Mouse (Mus musculus): ENCODE results near the gene Olfr55.
"Not testable (repeated sequence)": the region's sequence is repeated elsewhere in the genome, so short reads cannot be mapped to it uniquely, and the experiment has no call there.

Gene Olfr55

GRCm38 (mm10) chr17:33168147-33168546 lies at the start of gene Olfr55:
Olfr55 (plus strand) TSS chr17:33168447.
- DNase-seq (ENCODE audit: low spot score), result not testable (repeated sequence)

DNA sequence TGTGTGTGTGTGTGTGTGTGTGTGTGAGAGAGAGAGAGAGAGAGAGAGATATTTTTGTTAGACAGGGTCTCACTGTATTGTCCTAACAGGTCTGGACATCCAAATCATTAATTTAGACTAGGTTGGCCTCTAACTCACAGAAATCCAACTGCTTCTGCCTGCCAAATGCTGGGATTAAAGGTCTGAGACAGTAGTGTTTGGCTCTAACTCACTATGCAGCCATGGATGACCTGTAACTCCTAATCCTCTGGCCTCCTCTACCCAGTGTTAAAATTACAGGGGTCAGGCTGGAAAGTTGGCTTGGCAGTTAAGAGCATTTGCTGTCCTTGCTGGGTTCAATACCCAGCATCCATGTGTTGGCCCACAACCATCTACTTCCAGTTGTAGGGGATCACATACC lies 43.7 kb upstream of the Olfr55 start:
- DNase-seq (ENCODE audit: low spot score), result no peak

- no peak for DNase-seq (ENCODE audit: low spot score)
These were observed 42.0 kb upstream of the Olfr55 start for GRCm38 (mm10) chr17:33126257-33126656.

DNA sequence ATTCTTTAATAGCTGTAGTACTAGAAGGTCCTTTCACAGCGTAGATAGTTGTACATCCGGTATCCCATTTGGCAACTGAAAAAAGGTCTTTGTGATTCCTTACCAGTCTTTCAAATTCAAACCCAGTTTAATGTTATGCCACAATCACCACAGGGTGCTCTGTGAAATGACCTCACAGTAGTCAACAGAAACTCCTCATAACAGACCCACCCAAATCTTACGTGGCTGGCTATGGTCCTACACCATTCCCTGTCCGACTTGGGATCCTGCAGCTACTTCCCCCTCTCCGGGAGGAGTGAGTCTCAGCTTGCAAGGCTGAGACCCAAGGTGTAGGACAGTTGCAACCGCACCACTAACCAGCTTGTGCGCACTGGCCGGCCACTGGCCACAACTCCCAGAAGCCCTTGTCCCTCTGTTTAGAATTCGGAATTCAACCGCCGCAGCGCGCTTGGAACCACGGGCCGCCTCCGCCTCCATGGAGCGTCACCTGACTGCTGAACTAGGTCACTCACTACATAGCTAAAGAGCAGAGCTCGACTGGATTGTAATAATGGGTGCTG lies 28.9 kb upstream of the Olfr55 start, which contains the start of gene Morc2b:
Gene Morc2b (minus strand): TSS at position 423 of the 560 bp plus-strand sequence.
- DNase-seq (ENCODE audit: low spot score), result no peak

GRCm38 (mm10) chr17:33191002-33191401 lies 22.8 kb downstream of the Olfr55 start, which contains the start of gene Olfr239:
Olfr239 (plus strand) TSS chr17:33191302.
- not testable (repeated sequence) for DNase-seq (ENCODE audit: low spot score)

GRCm38 (mm10) chr17:33221590-33221989 lies 53.3 kb downstream of the Olfr55 start, which contains the start of gene Olfr1564:
Olfr1564 (minus strand) TSS chr17:33221690.
- no peak for DNase-seq (ENCODE audit: low spot score)
